In genomic region chr11:72478228-72478627, GRCm38 (mm10) we compare ENCODE assay signal across 10 mouse cellular contexts. TPM values are rescaled to one million over a fixed set of nuclear protein-coding genes. Genes with fewer than 3 reads are reported as not detected.
DNase-seq lines count a peak whose midpoint lies in the region; ATAC-seq and TF ChIP-seq lines count a peak whose summit lies in the region.
"Had no signal": no experiment of that assay in that cellular context is flagged by ENCODE, and none has a peak within 500 bp of the region (broad histone marks: within the 10 kb centered on the region; RNA-seq: fewer than 3 reads in every experiment).

No protein-coding gene starts in this region.

- ATAC-seq in embryonic facial prominence, embryonic 13.5 days (ENCODE audit: insufficient number of reproducible peaks, insufficient read depth, low FRiP score, low TSS enrichment, low read depth), result 0 out of 2 replicates have a peak, but pooled peaks have one; percentile 22
- ATAC-seq in lung, postnatal 0 days, result peak; percentile 18; the same call in 1 of the 2 replicates
- ATAC-seq in heart, embryonic 13.5 days (ENCODE audit: extremely low read depth, insufficient number of reproducible peaks, low FRiP score, low TSS enrichment), result no peak
- no peak for ATAC-seq in liver, embryonic 15.5 days (ENCODE audit: insufficient read depth)
- ATAC-seq in megakaryocyte-erythroid progenitor cell, adult 5-6 weeks (replicated peaks; ENCODE audit: low FRiP score, low TSS enrichment, poor library complexity, severe bottlenecking), result no peak

- TF ChIP-seq CTCF in lung, postnatal 0 days (IDR thresholded peaks at IDR 0.05), result no peak

- TF ChIP-seq EP300 in lung, postnatal 0 days (IDR thresholded peaks at IDR 0.05), result no peak

- H3K9ac ChIP-seq in embryonic facial prominence, embryonic 13.5 days, result no peak overlapping the region
- no peak overlapping the region for H3K9ac ChIP-seq in lung, postnatal 0 days (replicated peaks; ENCODE audit: low read depth)
- H3K9ac ChIP-seq in heart, embryonic 13.5 days, result no peak overlapping the region; the same call in 1 of the 2 replicates
- no peak overlapping the region for H3K9ac ChIP-seq in liver, embryonic 15.5 days

- no peak overlapping the region for H3K4me2 ChIP-seq in embryonic facial prominence, embryonic 13.5 days
- H3K4me2 ChIP-seq in lung, postnatal 0 days (replicated peaks; ENCODE audit: low read depth, low read length), result no peak overlapping the region
- H3K4me2 ChIP-seq in heart, embryonic 13.5 days, result no peak overlapping the region
- H3K4me2 ChIP-seq in liver, embryonic 15.5 days, result no peak overlapping the region

- H3K36me3 ChIP-seq in embryonic facial prominence, embryonic 13.5 days, result no peaks in the 10 kb centered on the region
- no peaks in the 10 kb centered on the region for H3K36me3 ChIP-seq in embryonic facial prominence, embryonic 10.5 days (replicated peaks)
- no peaks in the 10 kb centered on the region for H3K36me3 ChIP-seq in lung, postnatal 0 days (ENCODE audit: insufficient read depth, low read length)
- no peaks in the 10 kb centered on the region for H3K36me3 ChIP-seq in heart, embryonic 13.5 days
- H3K36me3 ChIP-seq in liver, embryonic 15.5 days (replicated peaks), result no peaks in the 10 kb centered on the region

- no peaks in the 10 kb centered on the region for H3K9me3 ChIP-seq in embryonic facial prominence, embryonic 13.5 days
- H3K9me3 ChIP-seq in embryonic facial prominence, embryonic 10.5 days, result no peaks in the 10 kb centered on the region
- H3K9me3 ChIP-seq in lung, postnatal 0 days (ENCODE audit: low read length), result no peaks in the 10 kb centered on the region
- H3K9me3 ChIP-seq in heart, embryonic 13.5 days, result no peaks in the 10 kb centered on the region
- H3K9me3 ChIP-seq in liver, embryonic 15.5 days (replicated peaks), result no peaks in the 10 kb centered on the region

- no peak overlapping the region for H3K4me3 ChIP-seq in embryonic facial prominence, embryonic 13.5 days
- no peak overlapping the region for H3K4me3 ChIP-seq in embryonic facial prominence, embryonic 10.5 days
- H3K4me3 ChIP-seq in lung, postnatal 0 days (ENCODE audit: low read depth, low read length), result no peak overlapping the region
- no peak overlapping the region for H3K4me3 ChIP-seq in heart, embryonic 13.5 days
- no peak overlapping the region for H3K4me3 ChIP-seq in liver, embryonic 15.5 days (replicated peaks)

- 51% methylated on average over 6 of the region's 6 CpGs for WGBS in embryonic facial prominence, embryonic 13.5 days
- 66% methylated on average over 6 of the region's 6 CpGs for WGBS in embryonic facial prominence, embryonic 10.5 days
- WGBS in lung, postnatal 0 days, result 37% methylated on average over 6 of the region's 6 CpGs
- whole genome bisulfite sequencing in heart, embryonic 13.5 days, result 48% methylated on average over 6 of the region's 6 CpGs
- WGBS in liver, embryonic 15.5 days (ENCODE audit: insufficient replicate concordance), result 48% methylated on average over 6 of the region's 6 CpGs

- DNase-seq in embryonic facial prominence, embryonic 10.5 days (ENCODE audit: low spot score), result no peak
- DNase-seq in lung, postnatal 0 days (ENCODE audit: low spot score), result no peak
- DNase-seq in lung, postnatal 36 days, result no peak
- DNase-seq in thymus, postnatal 4 days, result no peak
- DNase-seq: cerebellum, adult 9-11 months had no signal

- no peaks in the 10 kb centered on the region for H3K27me3 ChIP-seq in embryonic facial prominence, embryonic 13.5 days
- no peaks in the 10 kb centered on the region for H3K27me3 ChIP-seq in embryonic facial prominence, embryonic 10.5 days (replicated peaks; ENCODE audit: low read depth, poor library complexity, severe bottlenecking)
- H3K27me3 ChIP-seq in lung, postnatal 0 days (replicated peaks; ENCODE audit: insufficient read depth, low read length), result no peaks in the 10 kb centered on the region
- no peaks in the 10 kb centered on the region for H3K27me3 ChIP-seq in heart, embryonic 13.5 days (replicated peaks)
- H3K27me3 ChIP-seq in liver, embryonic 15.5 days, result no peaks in the 10 kb centered on the region

- H3K4me1 ChIP-seq in embryonic facial prominence, embryonic 13.5 days, result peaks cover 35% of the 10 kb centered on the region
- peaks cover 54% of the 10 kb centered on the region for H3K4me1 ChIP-seq in embryonic facial prominence, embryonic 10.5 days
- H3K4me1 ChIP-seq in lung, postnatal 0 days (ENCODE audit: insufficient read depth, low read depth, low read length), result peaks cover 14% of the 10 kb centered on the region
- peaks cover 72% of the 10 kb centered on the region for H3K4me1 ChIP-seq in heart, embryonic 13.5 days
- peaks cover 94% of the 10 kb centered on the region for H3K4me1 ChIP-seq in liver, embryonic 15.5 days (replicated peaks)

- peak overlapping the region; percentile 74 for H3K27ac ChIP-seq in embryonic facial prominence, embryonic 13.5 days
- no peak overlapping the region for H3K27ac ChIP-seq in embryonic facial prominence, embryonic 10.5 days (replicated peaks)
- H3K27ac ChIP-seq in lung, postnatal 0 days (ENCODE audit: low read length), result peak overlapping the region; percentile 11; the same call in 1 of the 2 replicates
- H3K27ac ChIP-seq in heart, embryonic 13.5 days (replicated peaks), result peak overlapping the region; percentile 70
- H3K27ac ChIP-seq in liver, embryonic 15.5 days (replicated peaks), result peak overlapping the region; percentile 38; the same call in 1 of the 2 replicates

RNA-seq across cellular contexts. Expression of gene Spns2, which starts 11.5 kb away (rescaled TPM):
- 2.7 and 3.0 TPM in 2 replicates for polyA plus RNA-seq in embryonic facial prominence, embryonic 13.5 days (2015; fragmentation: Nextera tagmentation; extraction: Ambion mirVana)
- polyA plus RNA-seq in embryonic facial prominence, embryonic 10.5 days (2016; fragmentation: Nextera tagmentation; extraction: Ambion mirVana), result 3.3 TPM in 2 replicates
- 11.1 and 12.2 TPM in 2 replicates for polyA plus RNA-seq in lung, postnatal 0 days (2015; fragmentation: Nextera tagmentation; extraction: Ambion mirVana)
- 1.9 and 2.4 TPM in 2 replicates for polyA plus RNA-seq in heart, embryonic 13.5 days (2015; fragmentation: Nextera tagmentation; extraction: Ambion mirVana)
- polyA plus RNA-seq in liver, embryonic 15.5 days (2015; fragmentation: Nextera tagmentation; extraction: Ambion mirVana), result 4.1 and 5.3 TPM in 2 replicates
- 38.3 and 46.8 TPM in 2 replicates for total RNA-seq in megakaryocyte-erythroid progenitor cell, adult 5-6 weeks (2014; fragmentation: Nextera tagmentation)
- 16.0 and 23.3 TPM in 2 replicates for total RNA-seq in megakaryocyte-erythroid progenitor cell, adult 5-6 weeks (2017)

RNA-seq across cellular contexts. Expression of gene Mybbp1a, which starts 37.1 kb away (rescaled TPM):
- polyA plus RNA-seq in embryonic facial prominence, embryonic 13.5 days (2015; fragmentation: Nextera tagmentation; extraction: Ambion mirVana), result 162 and 174 TPM in 2 replicates
- 257 and 263 TPM in 2 replicates for polyA plus RNA-seq in embryonic facial prominence, embryonic 10.5 days (2016; fragmentation: Nextera tagmentation; extraction: Ambion mirVana)
- polyA plus RNA-seq in lung, postnatal 0 days (2015; fragmentation: Nextera tagmentation; extraction: Ambion mirVana), result 41.5 and 44.3 TPM in 2 replicates
- 82.3 and 88.2 TPM in 2 replicates for polyA plus RNA-seq in heart, embryonic 13.5 days (2015; fragmentation: Nextera tagmentation; extraction: Ambion mirVana)
- 66.0 and 70.7 TPM in 2 replicates for polyA plus RNA-seq in liver, embryonic 15.5 days (2015; fragmentation: Nextera tagmentation; extraction: Ambion mirVana)
- total RNA-seq in megakaryocyte-erythroid progenitor cell, adult 5-6 weeks (2014; fragmentation: Nextera tagmentation), result 215 and 248 TPM in 2 replicates
- 185 and 248 TPM in 2 replicates for total RNA-seq in megakaryocyte-erythroid progenitor cell, adult 5-6 weeks (2017)

RNA-seq across cellular contexts. Expression of gene Ggt6, which starts 42.9 kb away (rescaled TPM):
- polyA plus RNA-seq in embryonic facial prominence, embryonic 13.5 days (2015; fragmentation: Nextera tagmentation; extraction: Ambion mirVana), result 1.1 and 1.3 TPM in 2 replicates
- polyA plus RNA-seq in embryonic facial prominence, embryonic 10.5 days (2016; fragmentation: Nextera tagmentation; extraction: Ambion mirVana), result 0.10 TPM in 1 of 2 replicates, not detected in the other
- 0.94 and 1.0 TPM in 2 replicates for polyA plus RNA-seq in lung, postnatal 0 days (2015; fragmentation: Nextera tagmentation; extraction: Ambion mirVana)
- polyA plus RNA-seq in heart, embryonic 13.5 days (2015; fragmentation: Nextera tagmentation; extraction: Ambion mirVana), result not detected in 2 replicates
- polyA plus RNA-seq in liver, embryonic 15.5 days (2015; fragmentation: Nextera tagmentation; extraction: Ambion mirVana), result 0.32 and 0.36 TPM in 2 replicates
- not detected in 2 replicates for total RNA-seq in megakaryocyte-erythroid progenitor cell, adult 5-6 weeks (2014; fragmentation: Nextera tagmentation)
- not detected in 2 replicates for total RNA-seq in megakaryocyte-erythroid progenitor cell, adult 5-6 weeks (2017)
- total RNA-seq: layer of hippocampus, postnatal 14 days had no signal

Comparison
In these comparisons a context has a peak if more than half of its experiments do, and no peak if none do; other contexts are left out.
1. ATAC-seq: peak in embryonic facial prominence, embryonic 13.5 days (single experiment) and lung, postnatal 0 days (single experiment); none in heart, embryonic 13.5 days (single experiment), liver, embryonic 15.5 days (single experiment) and megakaryocyte-erythroid progenitor cell, adult 5-6 weeks (single experiment).